Mouse (Mus musculus) left cerebral cortex, postnatal 14 days (tissue): Measurements from ENCODE around the gene Ucp2. TPM values are rescaled to one million over a fixed set of nuclear protein-coding genes. Genes with fewer than 3 reads are reported as not detected.

ENCODE experiments used
- DNase-seq, 2 experiments: peaks; one replicate each; pipeline ENCODE4 v3.0.0; 2021 to 2022; ENCODE audit warnings: low spot score in 2 of 2, mixed read lengths in 1 of 2
- intact Hi-C: fragments of 180-260 bp; cut with DNase I; formaldehyde crosslinking; loops from one replicate; pipeline ENCODE4 v1.15.1; 2025
- total RNA-seq, 2 experiments: library from RNA; stranded (reverse); gene quantifications; 2 replicates each; pipeline ENCODE4 v1.2.3; 2021

Gene Ucp2
- total RNA-seq, 2 experiments from 2014 or later, result 67.7 to 85.6 TPM

GRCm38 (mm10) chr7:100537519-100537902 lies 44.4 kb downstream of the Ucp2 start:
- intact Hi-C loops, result loop anchor here (10.0 kb wide), 1 partner anchor 47 kb away; no protein-coding TSS in a partner anchor
- DNase-seq, result no peak

- intact Hi-C loops, result loop anchor here (10.0 kb wide), 1 partner anchor 45 kb away; no protein-coding TSS in a partner anchor
- no peak for DNase-seq
These were observed 46.4 kb downstream of the Ucp2 start for GRCm38 (mm10) chr7:100539516-100539915.

- DNase-seq, result no peak
- intact Hi-C loops, result no loop called here
These were observed 51.3 kb downstream of the Ucp2 start for GRCm38 (mm10) chr7:100544437-100544836.

- DNase-seq, result no peak
- intact Hi-C loops, result no loop called here
These were observed 54.5 kb downstream of the Ucp2 start for GRCm38 (mm10) chr7:100547631-100548030.

- intact Hi-C loops, result loop anchor here (5.0 kb wide), 1 partner anchor 58 kb away; the partner anchor contains the start of genes Mrpl48 and Rab6a
These were observed 56.7 kb downstream of the Ucp2 start for GRCm38 (mm10) chr7:100549796-100550195.

GRCm38 (mm10) chr7:100550338-100551007 lies 57.3 kb downstream of the Ucp2 start:
- peak; percentile 69 to 82 for DNase-seq
- intact Hi-C loops, result loop anchor here (5.0 kb wide), 1 partner anchor 57 kb away; the partner anchor contains the start of genes Mrpl48 and Rab6a

More at GRCm38 (mm10) chr7:100549796-100550195, 56.7 kb downstream of the Ucp2 start:
- DNase-seq, result no peak

Other genes with a start within 250 kb of the Ucp2 start
- gene P4ha3, start 207.8 kb upstream of the Ucp2 start, total RNA-seq, result 1 to 10 TPM; 6.4 to 6.9 TPM
- gene C2cd3, start 121.1 kb upstream of the Ucp2 start, total RNA-seq, result 10 to 100 TPM; 16.9 to 18.2 TPM
- gene Ppme1, start 121.0 kb upstream of the Ucp2 start, total RNA-seq, result 100 to 1,000 TPM; 155 to 156 TPM
- gene Ucp3, start 20.3 kb upstream of the Ucp2 start, total RNA-seq, result 1 to 10 TPM; 1.2 to 1.7 TPM
- under 1 TPM; 0.36 to 0.66 TPM for gene Dnajb13, start 21.6 kb downstream of the Ucp2 start, total RNA-seq
- 10 to 100 TPM in 1 of 2 experiments, 1 to 10 TPM in 1; 9.4 to 10.6 TPM for gene Coa4, start 43.7 kb downstream of the Ucp2 start, total RNA-seq
- 100 to 1,000 TPM; 389 to 396 TPM for gene Rab6a, start 114.1 kb downstream of the Ucp2 start, total RNA-seq
- gene Mrpl48, start 115.0 kb downstream of the Ucp2 start, total RNA-seq, result 10 to 100 TPM; 54.5 to 55.7 TPM
- 10 to 100 TPM; 41.6 to 54.0 TPM for gene Plekhb1, start 169.1 kb downstream of the Ucp2 start, total RNA-seq
- gene Fam168a, start 213.3 kb downstream of the Ucp2 start, total RNA-seq, result 100 to 1,000 TPM; 299 to 305 TPM